Mouse (Mus musculus) forebrain, embryonic 14.5 days (tissue): ENCODE data around the gene Pla1a. TPM values are rescaled to one million over a fixed set of nuclear protein-coding genes. Genes with fewer than 3 reads are reported as not detected.

ENCODE experiments used
- ATAC-seq: fragments of 200-750 bp; cut with Nextera tagmentation; 2 replicates; pipeline ENCODE4 v1.8.0; 2017; ENCODE audit warnings: mild to moderate bottlenecking, moderate library complexity
- DNase-seq: peaks from one replicate; pipeline ENCODE4 v3.0.0-alpha.2; 2015; ENCODE audit warnings: low spot score
- H3K27ac ChIP-seq: fragments of 300-500 bp; sonication (generic); 2 replicates; pipeline ENCODE4 v1.5.1; 2014; ENCODE audit warnings: low read depth, mild to moderate bottlenecking, control low read depth, low read length, moderate library complexity
- H3K27me3 ChIP-seq: fragments of 300-500 bp; sonication (generic); replicated peaks from 2 replicates; pipeline ENCODE4 v1.6.1; 2014; ENCODE audit warnings: low read length, control low read depth, mixed read lengths; ENCODE audit not compliant: control insufficient read depth, insufficient read depth
- H3K36me3 ChIP-seq: fragments of 300-500 bp; sonication (generic); 2 replicates; pipeline ENCODE4 v1.6.1; 2014; ENCODE audit warnings: low read length, control low read depth; ENCODE audit not compliant: control insufficient read depth, insufficient read depth
- H3K4me1 ChIP-seq: fragments of 300-500 bp; sonication (generic); 2 replicates; pipeline ENCODE4 v1.6.1; 2014; ENCODE audit warnings: antibody characterized with exemption, low read length, control low read depth; ENCODE audit not compliant: control insufficient read depth, insufficient read depth
- H3K4me2 ChIP-seq: fragments of 300-500 bp; sonication (generic); 2 replicates; pipeline ENCODE4 v1.6.1; 2014; ENCODE audit warnings: mild to moderate bottlenecking, control low read depth, low read length
- H3K4me3 ChIP-seq: fragments of 300-500 bp; sonication (generic); 2 replicates; pipeline ENCODE4 v1.5.1; 2014; ENCODE audit warnings: low read depth, low read length, control low read depth
- H3K9ac ChIP-seq: fragments of 300-500 bp; sonication (generic); 2 replicates; pipeline ENCODE4 v1.6.1; 2014; ENCODE audit warnings: mild to moderate bottlenecking, low read length, control low read depth, moderate library complexity
- H3K9me3 ChIP-seq: fragments of 300-500 bp; sonication (generic); replicated peaks from 2 replicates; pipeline ENCODE4 v1.6.1; 2016; ENCODE audit warnings: low read length, control low read depth, mixed read lengths; ENCODE audit not compliant: control insufficient read depth
- WGBS: fragments of 180-500 bp; shearing (Covaris S2); extraction: QIAGEN DNeasy Blood & Tissue Kit; methylation state at CpG from one replicate; pipeline ENCODE4 v1.1.7; 2014; 5-methylcytosine and 5-hydroxymethylcytosine counted together
- polyA plus RNA-seq: library from polyadenylated mRNA; unstranded; fragments of >200 nt; fragmentation: Nextera tagmentation; extraction: Ambion mirVana; gene quantifications from 2 replicates; pipeline ENCODE4 v1.2.1, GENCODE M21; 2014

The Pla1a gene
- polyA plus RNA-seq, 1 experiment from 2014 or later = 0.39 TPM

DNA sequence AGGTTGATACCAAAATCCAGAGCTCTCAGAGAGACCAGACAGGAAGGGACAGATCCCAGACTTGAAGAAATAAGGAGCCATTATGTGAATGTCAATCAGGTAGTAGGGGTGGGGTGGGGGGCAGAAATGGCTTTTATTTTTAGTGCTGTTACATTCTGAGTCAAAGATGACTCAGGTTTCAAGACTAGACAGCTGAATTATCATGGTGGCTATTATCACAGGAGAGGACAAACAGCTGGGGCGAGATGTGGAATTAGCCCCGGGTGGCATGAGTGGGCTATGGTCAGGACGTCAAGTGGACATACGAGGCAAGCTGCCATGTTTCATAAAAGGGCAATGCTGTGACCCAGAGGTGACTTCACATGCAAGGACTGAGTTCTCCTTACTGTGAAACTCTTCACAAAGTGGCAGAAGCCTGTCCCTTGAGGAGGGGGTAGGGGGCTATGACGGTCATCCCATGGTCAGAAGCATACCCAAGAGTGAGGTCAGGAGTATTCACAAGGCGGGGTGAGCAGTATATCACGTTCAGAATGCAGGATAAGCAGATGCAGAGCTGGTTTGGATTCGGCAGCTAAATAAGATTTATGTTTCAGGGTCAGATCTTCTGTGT lies 43.6 kb downstream of the Pla1a start:
- no peak for DNase-seq
- no peak for ATAC-seq
- H3K4me2 ChIP-seq = no peak overlapping the region
- no peak overlapping the region for H3K27ac ChIP-seq
- no peaks in the 10 kb centered on the region for H3K27me3 ChIP-seq
- no peak overlapping the region for H3K9ac ChIP-seq
- H3K4me3 ChIP-seq = no peak overlapping the region
- H3K4me1 ChIP-seq = no peaks in the 10 kb centered on the region
- H3K36me3 ChIP-seq = no peaks in the 10 kb centered on the region
- no peaks in the 10 kb centered on the region for H3K9me3 ChIP-seq
- WGBS = 84% methylated on average over 8 of the region's 8 CpGs

DNA sequence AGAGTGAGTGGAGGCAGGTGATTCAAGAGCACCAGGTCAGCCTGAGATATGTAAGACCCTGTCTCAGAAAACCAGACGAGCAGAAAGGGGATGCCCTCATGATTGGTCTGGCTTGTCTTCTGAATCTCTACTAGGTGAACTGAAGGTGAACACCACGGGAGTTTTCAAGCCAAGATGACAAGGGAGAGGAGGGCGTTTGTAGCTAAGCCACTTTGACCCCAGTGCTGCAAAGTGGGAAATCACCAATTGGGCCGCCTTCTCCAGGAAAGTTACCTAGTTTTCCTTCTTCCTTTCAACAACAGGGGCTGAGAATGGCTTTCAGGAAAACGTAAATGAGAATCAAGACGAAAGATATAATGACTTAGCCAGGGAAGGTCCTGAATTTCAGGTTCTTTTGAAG lies 44.2 kb downstream of the Pla1a start:
- Histone ChIP-seq H3K4me1 (no peaks in the 10 kb centered on the region), H3K27me3 (no peaks in the 10 kb centered on the region), H3K27ac (no peak overlapping the region), H3K9ac (no peak overlapping the region), H3K36me3 (no peaks in the 10 kb centered on the region), H3K9me3 (no peaks in the 10 kb centered on the region), H3K4me3 (no peak overlapping the region), H3K4me2 (no peak overlapping the region)
- DNase-seq (no peak), ATAC-seq (no peak)
- 81% methylated on average over 6 of the region's 6 CpGs for WGBS

DNA sequence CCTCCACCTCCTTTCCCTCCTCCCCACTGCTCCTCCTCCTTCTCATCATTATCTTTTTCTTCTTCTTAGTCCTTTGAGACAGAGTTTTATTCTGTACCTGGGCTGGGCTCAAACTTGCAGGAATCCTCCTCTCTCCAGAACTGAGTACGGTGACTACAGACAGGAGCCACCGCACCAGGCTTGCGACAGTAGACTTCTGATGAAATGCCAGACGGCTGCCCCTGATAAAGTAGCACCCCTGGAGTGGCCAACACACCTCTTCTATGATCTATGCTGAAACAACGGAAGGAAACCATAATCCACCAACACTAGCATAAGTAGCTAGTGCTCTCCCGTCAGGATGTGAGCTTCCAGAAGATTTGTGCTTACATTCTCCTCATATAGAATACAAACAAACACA lies 45.6 kb downstream of the Pla1a start:
- no peak for DNase-seq
- no peak overlapping the region for H3K4me3 ChIP-seq
- no peaks in the 10 kb centered on the region for H3K9me3 ChIP-seq
- H3K27me3 ChIP-seq = no peaks in the 10 kb centered on the region
- ATAC-seq = no peak
- no peak overlapping the region for H3K9ac ChIP-seq
- H3K27ac ChIP-seq = no peak overlapping the region
- no peaks in the 10 kb centered on the region for H3K4me1 ChIP-seq
- H3K36me3 ChIP-seq = no peaks in the 10 kb centered on the region
- H3K4me2 ChIP-seq = no peak overlapping the region
- WGBS = 89% methylated on average over 6 of the region's 6 CpGs

DNA sequence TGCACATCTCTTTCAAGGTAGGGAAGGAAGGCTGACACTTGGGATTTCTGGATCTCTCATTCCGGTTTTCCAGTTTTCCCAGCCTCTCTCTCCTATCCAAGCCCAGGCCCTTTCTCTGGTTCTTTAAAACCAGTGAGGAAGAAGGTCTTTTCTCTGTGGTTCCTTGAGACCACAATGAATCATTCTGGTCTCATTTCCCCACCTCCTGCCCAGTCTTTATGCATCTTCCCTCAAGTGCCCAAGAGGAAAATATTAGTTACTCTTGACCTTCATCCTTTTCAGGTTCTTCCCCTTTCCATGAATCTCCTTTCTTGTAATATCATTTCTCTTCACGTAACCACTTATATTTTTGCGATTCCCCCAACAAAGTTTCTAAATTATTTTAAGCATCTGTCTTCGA lies 47.2 kb downstream of the Pla1a start:
- 97% methylated on average over 4 of the region's 4 CpGs for WGBS
- ATAC-seq = no peak
- Histone ChIP-seq H3K4me1 (no peaks in the 10 kb centered on the region), H3K4me2 (no peak overlapping the region), H3K9ac (no peak overlapping the region), H3K27me3 (no peaks in the 10 kb centered on the region), H3K36me3 (no peaks in the 10 kb centered on the region), H3K4me3 (no peak overlapping the region), H3K9me3 (no peaks in the 10 kb centered on the region), H3K27ac (no peak overlapping the region)
- DNase-seq = no peak

DNA sequence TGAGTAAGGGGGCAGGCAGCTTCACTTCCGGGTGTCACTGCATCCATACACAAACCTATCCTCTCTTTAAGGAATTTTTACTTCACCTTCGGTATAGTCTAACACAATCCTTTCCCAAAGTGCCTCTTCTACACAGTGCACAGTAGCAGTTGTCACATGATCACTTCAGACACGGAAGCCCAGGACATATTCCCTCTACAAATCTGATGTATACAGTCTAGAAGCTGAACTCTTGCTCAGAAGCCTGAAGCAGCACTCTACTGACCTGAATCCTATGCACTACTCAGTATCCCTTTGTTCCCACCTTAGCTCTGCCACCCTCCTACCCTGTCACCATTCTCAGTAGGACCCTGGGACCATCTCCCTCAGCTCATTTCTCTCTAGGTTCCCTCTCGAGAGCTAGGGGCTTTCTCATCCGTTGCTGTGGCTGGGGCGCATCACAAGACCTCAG lies 47.7 kb downstream of the Pla1a start:
- ATAC-seq = no peak
- H3K36me3 ChIP-seq = no peaks in the 10 kb centered on the region
- no peaks in the 10 kb centered on the region for H3K4me1 ChIP-seq
- WGBS = 89% methylated on average over 6 of the region's 6 CpGs
- no peak overlapping the region for H3K9ac ChIP-seq
- no peak overlapping the region for H3K4me2 ChIP-seq
- H3K27me3 ChIP-seq = no peaks in the 10 kb centered on the region
- H3K9me3 ChIP-seq = no peaks in the 10 kb centered on the region
- DNase-seq = no peak
- no peak overlapping the region for H3K27ac ChIP-seq
- no peak overlapping the region for H3K4me3 ChIP-seq

DNA sequence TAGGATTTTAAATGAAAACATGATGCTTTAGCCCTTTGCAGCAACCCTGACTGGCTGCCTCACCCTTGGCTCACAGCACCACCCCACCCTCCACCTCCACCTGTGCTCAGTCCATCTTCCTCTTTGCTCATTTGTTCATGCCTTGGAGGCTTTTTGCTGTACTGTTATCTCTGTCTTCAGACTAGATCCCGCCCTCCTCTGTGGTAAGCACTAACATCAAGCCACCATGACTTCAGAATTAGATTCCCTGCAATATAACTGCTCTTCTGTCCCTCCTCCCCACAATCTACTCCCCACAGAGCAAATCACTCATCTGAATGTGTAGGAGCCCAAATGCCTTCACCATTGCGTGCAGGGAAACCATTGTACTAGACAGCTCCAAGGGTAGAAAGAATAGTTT lies 49.3 kb downstream of the Pla1a start:
- Histone ChIP-seq H3K4me2 (no peak overlapping the region), H3K27ac (no peak overlapping the region), H3K4me1 (no peaks in the 10 kb centered on the region), H3K4me3 (no peak overlapping the region), H3K36me3 (no peaks in the 10 kb centered on the region), H3K27me3 (no peaks in the 10 kb centered on the region), H3K9me3 (no peaks in the 10 kb centered on the region), H3K9ac (no peak overlapping the region)
- no peak for DNase-seq
- 88% methylated on average over 2 of the region's 2 CpGs for whole genome bisulfite sequencing
- no peak for ATAC-seq

DNA sequence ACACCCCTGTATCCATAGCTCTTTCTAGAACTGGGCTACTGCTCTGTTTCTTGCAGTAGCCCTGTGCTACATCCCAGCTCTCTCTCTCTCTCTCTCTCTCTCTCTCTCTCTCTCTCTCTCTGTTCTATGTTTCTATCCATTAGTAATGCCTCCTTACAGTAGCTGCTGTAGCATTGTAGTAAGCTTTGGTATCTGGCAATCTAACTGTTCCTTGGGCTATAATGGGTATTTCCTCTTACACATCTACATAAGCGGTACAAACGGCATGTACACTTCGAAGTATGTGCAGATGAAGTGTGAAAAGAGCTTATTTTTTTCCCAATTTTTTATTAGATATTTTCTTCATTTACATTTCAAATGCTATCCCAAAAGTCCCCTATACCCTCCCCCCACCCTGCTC lies 53.0 kb downstream of the Pla1a start:
- H3K9me3 ChIP-seq = no peaks in the 10 kb centered on the region
- H3K4me2 ChIP-seq = no peak overlapping the region
- WGBS = 95% methylated on average over 3 of the region's 3 CpGs
- ATAC-seq (no peak), DNase-seq (no peak)
- H3K27me3 ChIP-seq = no peaks in the 10 kb centered on the region
- H3K36me3 ChIP-seq = no peaks in the 10 kb centered on the region
- no peak overlapping the region for H3K27ac ChIP-seq
- no peak overlapping the region for H3K4me3 ChIP-seq
- no peak overlapping the region for H3K9ac ChIP-seq
- H3K4me1 ChIP-seq = no peaks in the 10 kb centered on the region

DNA sequence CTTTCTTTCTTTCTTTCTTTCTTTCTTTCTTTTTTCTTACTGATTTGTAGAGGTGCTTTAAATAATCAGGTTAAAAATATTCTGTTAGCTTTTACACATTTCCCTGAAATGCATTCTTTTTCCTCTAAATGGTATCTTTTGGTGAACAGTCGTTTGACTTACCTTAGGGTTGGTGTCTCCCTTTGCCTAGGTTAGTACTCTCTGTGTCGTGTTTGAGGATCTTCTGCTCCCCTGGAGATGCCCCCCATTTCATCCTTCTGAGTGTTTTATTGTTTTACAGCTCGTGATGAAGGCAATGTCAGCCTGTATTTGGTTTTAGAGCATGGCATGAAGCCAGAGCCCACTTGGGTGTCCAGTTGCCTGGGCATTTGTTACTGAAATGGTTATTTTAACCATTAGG lies 53.5 kb downstream of the Pla1a start:
- Histone ChIP-seq H3K9ac (no peak overlapping the region), H3K27ac (no peak overlapping the region), H3K4me2 (no peak overlapping the region), H3K4me1 (no peaks in the 10 kb centered on the region), H3K4me3 (no peak overlapping the region), H3K36me3 (no peaks in the 10 kb centered on the region), H3K27me3 (no peaks in the 10 kb centered on the region), H3K9me3 (no peaks in the 10 kb centered on the region)
- no peak for DNase-seq
- 51% methylated on average over 3 of the region's 3 CpGs for WGBS
- no peak for ATAC-seq

DNA sequence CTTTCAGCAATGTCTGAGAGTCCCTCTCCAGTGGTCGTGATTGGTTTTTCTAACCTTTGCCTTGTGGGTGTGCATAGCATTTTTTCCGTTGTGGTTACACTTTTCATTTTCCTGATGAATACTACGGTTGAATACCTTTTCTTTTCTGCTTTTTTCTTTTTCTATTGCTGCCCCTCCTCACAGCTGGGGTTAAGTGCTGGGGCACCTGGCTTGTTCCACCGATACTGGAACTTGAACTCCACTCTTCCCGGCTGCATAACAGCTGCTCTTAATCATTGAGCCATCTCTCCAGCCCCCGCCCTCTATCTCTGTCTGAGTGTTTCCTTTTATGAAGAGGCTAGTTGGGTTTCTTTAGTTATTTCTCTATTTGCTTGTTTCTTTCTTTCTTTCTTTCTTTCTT lies 53.9 kb downstream of the Pla1a start:
- Histone ChIP-seq H3K9me3 (no peaks in the 10 kb centered on the region), H3K9ac (no peak overlapping the region), H3K36me3 (no peaks in the 10 kb centered on the region), H3K27ac (no peak overlapping the region), H3K4me2 (no peak overlapping the region), H3K4me1 (no peaks in the 10 kb centered on the region), H3K27me3 (no peaks in the 10 kb centered on the region), H3K4me3 (no peak overlapping the region)
- ATAC-seq = no peak
- 66% methylated on average over 6 of the region's 6 CpGs for WGBS
- DNase-seq = no peak
